ENCODE assay signal across 25 mouse cellular contexts in the genomic region with DNA sequence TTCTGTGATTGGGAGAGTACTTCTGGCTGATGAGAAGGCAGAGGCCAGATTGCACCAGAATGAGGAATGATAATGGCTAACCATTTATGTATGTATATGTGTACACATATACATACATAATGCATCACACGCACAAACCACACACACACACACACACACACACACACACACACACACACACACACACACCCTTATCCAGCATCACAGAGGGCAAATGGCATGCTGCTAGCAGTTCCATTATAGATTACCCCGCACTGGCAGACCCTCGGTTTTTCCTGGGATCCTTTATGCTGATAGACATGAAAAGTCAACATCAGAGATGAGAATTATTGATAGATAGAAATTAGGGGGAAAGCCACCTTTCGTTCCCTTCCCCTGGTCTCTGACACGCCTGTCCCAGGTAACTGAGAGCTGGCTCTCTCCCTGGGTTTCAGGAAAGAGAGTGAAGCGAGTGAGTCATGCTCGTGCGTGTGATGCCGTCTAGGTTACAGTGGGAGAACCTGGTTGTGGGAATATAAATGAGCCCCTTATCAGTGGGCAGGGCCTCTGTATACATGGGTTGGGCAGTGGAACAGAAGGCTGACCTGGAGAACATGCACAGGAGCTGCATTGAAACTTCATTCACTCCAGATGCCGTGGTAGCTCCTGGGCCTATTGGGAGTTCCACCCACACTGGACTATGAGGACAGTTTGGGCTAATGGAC. TPM values are rescaled to one million over a fixed set of nuclear protein-coding genes. Genes with fewer than 3 reads are reported as not detected.
DNase-seq lines count a peak whose midpoint lies in the region; ATAC-seq and TF ChIP-seq lines count a peak whose summit lies in the region.
"Had no signal": no experiment of that assay in that cellular context is flagged by ENCODE, and none has a peak within 500 bp of the region (broad histone marks: within the 10 kb centered on the region; RNA-seq: fewer than 3 reads in every experiment).

No protein-coding gene starts in this region.

- no peaks in the 10 kb centered on the region for H3K36me3 ChIP-seq in intestine, embryonic 16.5 days (ENCODE audit: control insufficient read depth, insufficient read depth, low read length)
- no peaks in the 10 kb centered on the region for H3K36me3 ChIP-seq in stomach, embryonic 14.5 days (ENCODE audit: control insufficient read depth, insufficient read depth, low read length)
- H3K36me3 ChIP-seq in stomach, postnatal 0 days (ENCODE audit: control insufficient read depth, insufficient read depth, low read length): no peaks in the 10 kb centered on the region
- H3K36me3 ChIP-seq in heart, embryonic 11.5 days (ENCODE audit: control insufficient read depth, insufficient read depth, low read length): no peaks in the 10 kb centered on the region
- H3K36me3 ChIP-seq: embryonic facial prominence, embryonic 13.5 days; forebrain, embryonic 12.5 days; forebrain, embryonic 15.5 days; heart, embryonic 13.5 days; hindbrain, embryonic 12.5 days had no signal

- no peaks in the 10 kb centered on the region for H3K9me3 ChIP-seq in intestine, embryonic 16.5 days (ENCODE audit: control insufficient read depth, low read length)
- H3K9me3 ChIP-seq in stomach, embryonic 14.5 days (ENCODE audit: control insufficient read depth, low read depth, low read length): no peaks in the 10 kb centered on the region
- H3K9me3 ChIP-seq in stomach, postnatal 0 days (ENCODE audit: control insufficient read depth, low read length): no peaks in the 10 kb centered on the region
- H3K9me3 ChIP-seq in heart, embryonic 11.5 days (replicated peaks; ENCODE audit: control insufficient read depth, low read length): no peaks in the 10 kb centered on the region
- H3K9me3 ChIP-seq: embryonic facial prominence, embryonic 13.5 days; forebrain, embryonic 12.5 days; forebrain, embryonic 15.5 days; heart, embryonic 13.5 days; hindbrain, embryonic 12.5 days had no signal

- peak; percentile 28 to 42 for DNase-seq in urinary bladder, postnatal 36 days (ENCODE audit: low spot score in 2 of 2)
- DNase-seq in urinary bladder, adult 2 months (ENCODE audit: low spot score): no peak
- peak; percentile 87 for DNase-seq in stomach, postnatal 0 days (ENCODE audit: low spot score)
- no peak for DNase-seq in thymus, postnatal 4 days
- DNase-seq in right cerebral cortex, adult 2 months (ENCODE audit: low spot score in 2 of 2): no peak
- DNase-seq: adrenal gland, adult 2 months; adrenal gland, postnatal 14 days; cerebellum, adult 11 months; cerebellum, adult 2 months; cerebellum, adult 9-11 months; cerebellum, postnatal 25 days; gastrocnemius, postnatal 25 days; heart, adult 18-20 months; heart, postnatal 14 days had no signal

- H3K4me3 ChIP-seq in intestine, embryonic 16.5 days (ENCODE audit: low read length): no peak overlapping the region
- H3K4me3 ChIP-seq in stomach, embryonic 14.5 days (ENCODE audit: low read depth, low read length): no peak overlapping the region
- H3K4me3 ChIP-seq in stomach, postnatal 0 days (ENCODE audit: low read depth, low read length): no peak overlapping the region
- H3K4me3 ChIP-seq in heart, embryonic 11.5 days (ENCODE audit: low read depth, low read length): no peak overlapping the region
- H3K4me3 ChIP-seq: embryonic facial prominence, embryonic 13.5 days; erythroblast, embryonic 14.5 days; forebrain, embryonic 12.5 days; forebrain, embryonic 15.5 days; heart, embryonic 13.5 days; hindbrain, embryonic 12.5 days had no signal

- TF ChIP-seq CTCF in stomach, postnatal 0 days (IDR thresholded peaks at IDR 0.05; ENCODE audit: low read depth): no peak

- no peaks in the 10 kb centered on the region for H3K27me3 ChIP-seq in intestine, embryonic 16.5 days (replicated peaks; ENCODE audit: control insufficient read depth, insufficient read depth, low read length)
- no peaks in the 10 kb centered on the region for H3K27me3 ChIP-seq in stomach, embryonic 14.5 days (ENCODE audit: control insufficient read depth, insufficient read depth, low read length)
- no peaks in the 10 kb centered on the region for H3K27me3 ChIP-seq in stomach, postnatal 0 days (ENCODE audit: control insufficient read depth, insufficient read depth, low read length)
- H3K27me3 ChIP-seq in heart, embryonic 11.5 days (ENCODE audit: control insufficient read depth, insufficient read depth, low read length): no peaks in the 10 kb centered on the region
- H3K27me3 ChIP-seq: embryonic facial prominence, embryonic 13.5 days; forebrain, embryonic 12.5 days; forebrain, embryonic 15.5 days; heart, embryonic 13.5 days; hindbrain, embryonic 12.5 days had no signal

- H3K4me1 ChIP-seq in intestine, embryonic 16.5 days (ENCODE audit: control insufficient read depth, insufficient read depth, low read length): 0 out of 2 replicates have a peak, but pooled peaks cover 2% of the 10 kb centered on the region
- H3K4me1 ChIP-seq in stomach, embryonic 14.5 days (ENCODE audit: control insufficient read depth, insufficient read depth, low read length): no peaks in the 10 kb centered on the region
- no peaks in the 10 kb centered on the region for H3K4me1 ChIP-seq in stomach, postnatal 0 days (replicated peaks; ENCODE audit: control insufficient read depth, insufficient read depth)
- no peaks in the 10 kb centered on the region for H3K4me1 ChIP-seq in heart, embryonic 11.5 days (ENCODE audit: control insufficient read depth, insufficient read depth, low read length)
- H3K4me1 ChIP-seq: embryonic facial prominence, embryonic 13.5 days; forebrain, embryonic 12.5 days; forebrain, embryonic 15.5 days; heart, embryonic 13.5 days; hindbrain, embryonic 12.5 days had no signal

- WGBS in intestine, embryonic 16.5 days: 70% methylated on average over 10 of the region's 10 CpGs
- WGBS in stomach, embryonic 14.5 days: 69% methylated on average over 10 of the region's 10 CpGs
- 69% methylated on average over 10 of the region's 10 CpGs for WGBS in stomach, postnatal 0 days
- WGBS in heart, embryonic 11.5 days (ENCODE audit: insufficient replicate concordance): 85% methylated on average over 10 of the region's 10 CpGs

- TF ChIP-seq EP300 in stomach, postnatal 0 days (optimal IDR thresholded peaks at IDR 0.05): no peak

- H3K4me2 ChIP-seq in intestine, embryonic 16.5 days (ENCODE audit: low read depth, low read length): peak overlapping the region; percentile 12; the same call in 1 of the 2 replicates
- H3K4me2 ChIP-seq in stomach, embryonic 14.5 days (replicated peaks; ENCODE audit: low read depth, low read length): no peak overlapping the region
- H3K4me2 ChIP-seq in stomach, postnatal 0 days (replicated peaks; ENCODE audit: low read depth): no peak overlapping the region
- no peak overlapping the region for H3K4me2 ChIP-seq in heart, embryonic 11.5 days
- H3K4me2 ChIP-seq: embryonic facial prominence, embryonic 13.5 days; forebrain, embryonic 12.5 days; forebrain, embryonic 15.5 days; heart, embryonic 13.5 days; hindbrain, embryonic 12.5 days had no signal

- no peak overlapping the region for H3K9ac ChIP-seq in intestine, embryonic 16.5 days (ENCODE audit: low read depth, low read length)
- H3K9ac ChIP-seq in stomach, embryonic 14.5 days (replicated peaks; ENCODE audit: low read depth, low read length): no peak overlapping the region
- no peak overlapping the region for H3K9ac ChIP-seq in stomach, postnatal 0 days (ENCODE audit: low read length)
- no peak overlapping the region for H3K9ac ChIP-seq in heart, embryonic 11.5 days (ENCODE audit: low read depth, low read length)
- H3K9ac ChIP-seq: embryonic facial prominence, embryonic 13.5 days; forebrain, embryonic 12.5 days; forebrain, embryonic 15.5 days; heart, embryonic 13.5 days; hindbrain, embryonic 12.5 days had no signal

- peak overlapping the region; percentile 45; the same call in 1 of the 2 replicates for H3K27ac ChIP-seq in intestine, embryonic 16.5 days (ENCODE audit: low read length)
- no peak overlapping the region for H3K27ac ChIP-seq in stomach, embryonic 14.5 days (ENCODE audit: low read length)
- peak overlapping the region; percentile 56 for H3K27ac ChIP-seq in stomach, postnatal 0 days (replicated peaks)
- H3K27ac ChIP-seq in heart, embryonic 11.5 days (ENCODE audit: low read depth, low read length): no peak overlapping the region
- H3K27ac ChIP-seq: embryonic facial prominence, embryonic 13.5 days; forebrain, embryonic 12.5 days; forebrain, embryonic 15.5 days; heart, embryonic 13.5 days; hindbrain, embryonic 12.5 days had no signal

- ATAC-seq in intestine, embryonic 16.5 days: peak; percentile 98
- ATAC-seq in stomach, embryonic 14.5 days (ENCODE audit: insufficient number of reproducible peaks, insufficient read depth, low FRiP score, low read depth): peak; percentile 96
- peak; percentile 99 for ATAC-seq in stomach, postnatal 0 days (ENCODE audit: low FRiP score, low TSS enrichment)
- ATAC-seq in heart, embryonic 11.5 days (replicated peaks; ENCODE audit: insufficient number of reproducible peaks, low FRiP score, low TSS enrichment): no peak
- ATAC-seq: CD4-positive, CD25-positive, alpha-beta regulatory T cell, adult 4 months; forebrain, embryonic 15.5 days had no signal

RNA-seq across cellular contexts. Expression of gene Ereg, which starts 23.6 kb away (rescaled TPM):
- 1.7 and 2.8 TPM in 2 replicates for polyA plus RNA-seq in urinary bladder, adult 2 months (2012; rRNA removed)
- 1.3 and 1.5 TPM in 2 replicates for polyA plus RNA-seq in intestine, embryonic 16.5 days (2015; fragmentation: Nextera tagmentation; extraction: Ambion mirVana)
- 0.15 and 0.17 TPM in 2 replicates for polyA plus RNA-seq in stomach, embryonic 14.5 days (2014; fragmentation: Nextera tagmentation; extraction: Ambion mirVana)
- polyA plus RNA-seq in stomach, postnatal 0 days (2015; fragmentation: Nextera tagmentation; extraction: Ambion mirVana): 3.2 and 3.3 TPM in 2 replicates
- not detected in 2 replicates for polyA plus RNA-seq in heart, embryonic 11.5 days (2014; fragmentation: Nextera tagmentation; extraction: Ambion mirVana)
- polyA plus RNA-seq: adrenal gland, adult 2 months; CD4-positive, CD25-positive, alpha-beta regulatory T cell, adult 4 months; cerebellum, adult 2 months; embryonic facial prominence, embryonic 13.5 days; erythroblast, embryonic 14.5 days; forebrain, embryonic 12.5 days; forebrain, embryonic 15.5 days; hindbrain, embryonic 12.5 days had no signal

RNA-seq across cellular contexts. Expression of gene Areg, which starts 41.3 kb away (rescaled TPM):
- polyA plus RNA-seq in urinary bladder, adult 2 months (2012; rRNA removed): 1.3 and 2.3 TPM in 2 replicates
- 2.9 and 3.8 TPM in 2 replicates for polyA plus RNA-seq in intestine, embryonic 16.5 days (2015; fragmentation: Nextera tagmentation; extraction: Ambion mirVana)
- 0.88 and 1.7 TPM in 2 replicates for polyA plus RNA-seq in stomach, embryonic 14.5 days (2014; fragmentation: Nextera tagmentation; extraction: Ambion mirVana)
- 14.4 and 14.9 TPM in 2 replicates for polyA plus RNA-seq in stomach, postnatal 0 days (2015; fragmentation: Nextera tagmentation; extraction: Ambion mirVana)
- polyA plus RNA-seq in heart, embryonic 11.5 days (2014; fragmentation: Nextera tagmentation; extraction: Ambion mirVana): 0.37 TPM in 1 of 2 replicates, not detected in the other
- polyA plus RNA-seq: adrenal gland, adult 2 months; erythroblast, embryonic 14.5 days; forebrain, embryonic 12.5 days; gonadal fat pad, adult 2 months; hindbrain, embryonic 12.5 days had no signal

Comparison
In these comparisons a context has a peak if more than half of its experiments do, and no peak if none do; other contexts are left out.
1. DNase-seq: peak in urinary bladder, postnatal 36 days (2 of 2) and stomach, postnatal 0 days (single experiment); none in urinary bladder, adult 2 months (single experiment), thymus, postnatal 4 days (single experiment) and right cerebral cortex, adult 2 months (0 of 2).
2. H3K27ac ChIP-seq: peak in intestine, embryonic 16.5 days (single experiment) and stomach, postnatal 0 days (single experiment); none in stomach, embryonic 14.5 days (single experiment) and heart, embryonic 11.5 days (single experiment).